Mouse (Mus musculus) thymus, postnatal 25 days (tissue): Measurements from ENCODE around the gene Ank2.

ENCODE experiments used
- DNase-seq: peaks from one replicate; pipeline ENCODE4 v3.0.0; 2022

The Ank2 gene

DNA sequence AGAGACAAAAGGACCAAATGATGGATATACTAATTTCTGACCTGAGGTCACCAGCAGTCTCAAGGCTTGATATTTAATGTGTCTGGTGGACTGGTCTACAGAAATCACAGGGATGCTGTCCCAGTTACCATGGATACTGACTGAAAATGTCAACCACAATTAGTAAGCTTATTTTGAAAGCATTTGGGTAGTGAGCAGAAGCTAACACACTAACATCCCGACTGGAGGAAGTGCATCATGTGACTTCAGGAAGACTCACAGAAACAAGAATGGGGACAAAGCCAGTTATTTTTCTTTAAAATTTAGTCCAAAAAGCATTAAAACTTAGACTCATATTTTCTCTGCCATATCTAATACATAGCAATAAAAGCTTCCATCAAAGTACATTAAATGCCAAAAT is 546.5 kb downstream of the Ank2 start:
- DNase-seq, result no peak

DNA sequence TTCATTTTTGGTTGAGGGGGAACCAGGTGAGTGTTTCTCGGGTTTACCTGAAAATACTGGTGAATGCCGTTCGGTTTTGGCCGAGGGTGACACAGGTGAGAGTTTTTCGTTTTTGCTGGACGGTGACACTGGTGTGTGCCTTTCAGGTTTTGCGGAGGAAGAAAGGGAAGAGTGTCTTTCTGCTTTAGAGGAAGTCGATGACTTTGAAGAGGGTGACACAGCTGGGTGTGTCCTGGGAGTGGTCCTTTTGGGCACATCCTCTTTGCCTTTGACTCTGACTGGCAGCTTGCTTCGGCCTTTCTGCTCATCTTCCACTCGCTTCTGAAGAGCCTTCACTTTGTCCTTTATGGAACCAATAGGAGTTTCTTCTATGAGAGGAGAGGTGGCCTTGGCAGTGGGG is 552.6 kb downstream of the Ank2 start:
- no peak for DNase-seq

DNA sequence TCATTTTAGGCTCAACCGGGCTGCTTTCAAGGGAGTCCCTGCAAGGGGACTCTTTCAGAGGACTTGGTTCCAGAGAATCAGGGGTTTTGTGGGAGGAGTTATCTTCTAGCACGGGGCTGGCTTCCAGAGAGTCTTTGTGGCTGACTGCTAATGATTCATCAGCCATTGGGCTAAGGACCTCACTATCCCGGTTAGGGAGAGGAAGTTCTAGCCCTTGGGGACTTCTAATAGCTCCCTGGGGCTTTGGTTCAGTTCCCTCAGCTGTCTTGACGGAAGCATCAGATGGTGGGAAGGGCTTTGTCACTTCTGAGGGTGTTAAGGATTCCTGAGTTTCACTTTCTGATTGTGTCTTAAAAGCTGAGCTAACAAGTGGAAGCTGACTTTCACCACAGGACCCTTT is 554.3 kb downstream of the Ank2 start:
- no peak for DNase-seq

DNA sequence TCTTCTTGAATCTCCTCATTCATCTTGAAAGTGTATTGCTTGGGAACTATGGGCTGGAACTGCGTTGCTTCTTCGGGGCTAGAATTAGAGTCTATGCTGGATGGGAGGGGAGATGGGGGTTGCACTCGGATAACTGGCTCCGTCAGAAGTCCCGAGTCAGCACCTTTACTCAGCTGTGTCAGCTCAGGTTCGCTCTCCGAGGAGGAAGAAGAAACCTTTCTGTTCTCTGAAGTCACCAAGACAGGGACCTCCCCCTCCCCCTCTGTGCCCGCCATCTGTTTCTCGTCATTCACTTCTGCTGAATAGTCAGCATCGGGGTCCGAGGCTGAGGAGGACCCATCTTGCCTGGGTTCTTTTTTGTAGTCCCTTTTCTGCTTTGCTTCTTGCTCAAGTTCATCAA is 555.1 kb downstream of the Ank2 start:
- no peak for DNase-seq

DNA sequence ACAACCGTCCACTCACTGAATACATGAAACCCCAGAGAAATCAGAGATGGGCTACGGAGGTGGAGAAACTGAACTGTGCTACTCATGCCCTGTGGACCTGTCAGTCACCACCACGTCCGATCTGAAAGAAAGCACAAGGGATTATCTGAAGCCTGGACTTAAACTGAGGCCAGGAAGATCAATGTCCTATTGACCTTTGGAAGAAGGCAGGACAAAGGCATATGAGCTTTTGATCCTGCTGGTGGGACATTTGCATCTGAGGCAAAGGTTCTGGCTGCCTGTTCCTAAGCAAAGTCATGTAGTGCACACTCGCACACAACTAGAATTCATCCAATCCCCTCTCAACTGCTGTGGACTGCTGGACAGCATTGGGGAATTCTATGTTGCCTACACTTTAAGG is 558.7 kb downstream of the Ank2 start:
- no peak for DNase-seq

DNA sequence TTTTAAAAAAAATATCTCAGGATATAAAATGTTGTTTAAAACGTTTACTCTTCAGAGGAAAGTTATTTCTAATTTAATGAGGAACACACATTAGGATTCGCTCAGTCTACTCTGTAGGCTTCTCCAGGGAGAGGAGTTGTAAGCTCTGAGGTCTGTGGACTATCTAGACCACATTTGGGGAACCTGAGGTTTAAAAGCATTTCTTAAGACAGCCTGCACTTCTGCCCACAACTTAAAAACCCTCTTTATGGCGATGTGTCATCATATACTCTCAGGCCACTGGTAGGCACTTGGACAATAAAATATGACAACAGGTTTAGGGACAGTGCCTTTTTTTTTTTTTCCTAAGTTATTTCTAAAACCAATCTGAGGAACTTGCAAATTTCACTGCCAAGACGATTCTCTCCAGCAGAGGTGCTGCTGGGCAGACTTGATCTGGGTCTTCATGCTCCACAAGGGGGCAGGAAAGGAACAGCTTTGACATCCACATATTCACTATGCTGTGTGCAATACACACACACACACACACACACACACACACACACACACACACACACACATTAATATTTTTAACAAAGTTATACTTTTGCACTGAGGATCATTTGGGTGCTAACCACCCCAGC is 567.2 kb downstream of the Ank2 start:
- no peak for DNase-seq

DNA sequence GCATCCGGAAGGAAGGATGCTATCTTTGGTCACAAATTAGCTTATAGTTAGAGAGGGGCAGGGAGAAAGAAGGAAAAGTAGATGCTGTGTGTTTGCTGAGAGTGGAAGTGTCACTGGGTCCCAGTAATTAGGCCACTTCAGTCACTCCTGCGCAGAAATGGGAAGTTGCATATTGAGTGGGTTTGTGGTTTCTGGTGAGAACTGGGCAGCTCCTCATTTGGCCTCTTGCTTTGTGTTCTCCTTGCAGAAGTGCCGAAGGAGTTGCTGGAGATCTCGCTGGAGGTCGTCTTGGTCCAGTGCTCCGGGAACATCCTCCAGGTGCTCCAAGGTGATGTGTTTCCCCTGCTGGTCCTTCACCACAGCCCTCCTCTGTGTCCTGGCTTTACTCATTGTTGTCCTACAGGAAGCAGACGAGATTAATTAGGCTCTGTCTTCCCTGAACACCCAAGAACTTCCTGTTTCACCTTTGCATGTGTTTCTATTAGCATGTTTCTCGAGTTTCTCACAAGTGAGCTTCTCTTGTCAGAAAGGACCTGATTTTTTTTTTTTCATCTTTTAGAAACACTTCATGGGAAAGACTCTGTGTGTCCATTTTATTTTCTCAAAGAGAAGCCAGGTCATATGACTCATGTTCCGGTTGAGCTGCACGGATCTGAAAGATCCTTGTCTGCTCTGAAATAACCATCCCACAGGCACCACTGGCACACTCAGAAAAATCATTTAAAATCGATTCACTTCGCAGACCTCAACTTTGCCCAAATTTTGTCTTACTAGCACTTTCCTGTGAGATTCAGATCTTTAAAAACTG is 575.4 kb downstream of the Ank2 start:
- no peak for DNase-seq

DNA sequence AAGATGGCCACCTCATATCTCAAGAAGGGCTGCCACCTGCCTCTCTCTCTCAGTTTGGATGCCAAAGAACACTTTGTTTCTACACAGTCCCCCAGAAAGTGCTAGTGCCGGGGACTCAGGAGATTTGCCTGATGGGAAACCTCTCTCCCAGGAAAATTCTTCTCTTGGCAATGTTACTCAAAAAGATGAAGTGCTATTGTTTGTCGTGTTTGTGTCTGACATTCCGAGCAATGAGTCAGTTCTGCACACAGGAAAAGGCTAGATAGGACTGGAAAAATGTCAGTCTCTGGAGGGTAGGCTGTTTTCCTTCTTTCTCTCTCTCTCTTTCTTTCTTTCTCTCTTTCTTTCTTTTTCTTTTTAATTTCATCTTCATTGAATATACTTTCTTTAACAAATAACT is 577.2 kb downstream of the Ank2 start:
- DNase-seq, result no peak

DNA sequence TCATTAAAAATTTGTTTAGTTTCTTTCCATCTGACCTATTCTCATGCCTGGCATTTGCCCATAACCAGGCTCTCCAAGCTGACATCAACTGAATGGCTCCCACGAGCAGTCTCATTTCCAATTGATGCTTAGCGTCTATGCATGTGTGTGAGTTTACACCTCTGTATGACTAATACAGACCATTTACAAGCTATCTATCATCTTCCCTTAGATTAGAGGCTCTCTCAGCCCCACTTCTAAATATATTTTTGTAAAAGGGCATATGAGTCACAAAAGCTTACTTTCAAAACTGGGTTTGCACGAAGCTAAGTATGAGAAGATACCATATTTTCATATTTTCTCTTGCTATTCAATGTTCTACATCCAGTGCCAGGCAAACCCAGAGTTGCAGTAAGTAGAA is 578.9 kb downstream of the Ank2 start:
- no peak for DNase-seq

DNA sequence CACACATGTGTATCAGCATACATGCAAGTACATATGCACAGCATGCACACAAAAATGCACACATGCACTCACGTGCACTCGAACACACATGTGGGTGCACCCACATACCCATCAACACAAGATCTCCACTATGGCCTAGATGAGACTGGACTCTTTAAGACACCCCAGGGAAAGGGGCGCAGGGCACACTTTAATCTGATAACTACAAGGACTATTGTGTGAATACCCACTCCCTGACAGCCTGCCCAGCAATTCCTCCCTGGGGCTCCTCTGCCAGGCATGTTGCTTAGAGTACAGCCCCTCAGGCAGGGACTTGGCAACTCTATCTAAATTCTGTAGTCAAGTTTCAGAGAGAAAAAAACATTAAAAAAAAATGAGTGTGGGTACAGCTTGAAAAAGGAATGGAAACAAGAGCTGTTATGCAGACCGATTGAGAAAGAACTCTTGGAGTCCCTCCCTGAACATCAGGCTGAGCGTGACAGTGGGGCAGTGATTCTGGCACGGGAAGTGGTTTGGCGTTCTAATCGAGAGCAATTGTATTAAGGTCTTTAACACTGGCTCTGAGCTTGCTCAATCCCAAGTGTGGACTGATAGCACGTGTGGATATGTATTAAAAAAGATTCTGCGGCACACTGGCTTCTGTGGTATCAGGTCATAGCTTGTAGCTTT is 580.2 kb downstream of the Ank2 start:
- DNase-seq, result no peak

DNA sequence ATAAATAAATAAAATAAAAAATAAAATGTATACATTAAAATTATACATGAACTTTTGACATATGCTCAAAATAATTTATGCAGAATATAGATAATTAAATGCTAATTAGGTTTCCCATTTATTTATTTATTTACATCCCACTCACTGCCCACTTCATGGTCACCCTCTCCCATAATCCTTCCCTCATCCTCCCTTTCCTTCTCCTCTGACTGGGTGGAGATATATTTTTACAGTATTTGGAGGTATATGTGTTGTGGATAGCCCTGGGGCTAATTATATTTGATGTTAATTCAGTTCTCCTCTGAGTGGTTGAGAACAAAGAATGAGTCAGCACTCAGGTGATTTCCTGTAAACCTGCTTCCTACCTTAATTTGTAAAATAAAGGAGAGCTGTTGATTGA is 582.8 kb downstream of the Ank2 start:
- DNase-seq, result no peak

DNA sequence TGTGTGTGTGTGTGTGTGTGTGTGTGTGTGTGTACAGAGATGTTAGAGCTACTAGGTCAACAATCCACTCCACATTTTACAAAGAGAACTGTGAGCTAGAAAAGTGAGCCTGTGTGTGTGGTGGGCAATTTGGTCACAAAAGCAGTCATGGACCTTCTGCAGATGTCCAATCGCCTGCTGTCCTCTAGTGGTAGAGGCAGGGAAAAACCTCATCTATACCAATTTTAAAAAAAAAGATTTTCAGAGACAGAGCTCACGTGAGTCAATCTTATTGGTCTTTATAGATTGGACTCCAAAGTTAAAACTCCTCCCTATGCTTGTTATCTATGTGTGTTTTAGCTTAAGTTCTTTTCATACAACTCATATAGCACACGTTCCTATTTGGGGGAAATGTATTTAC is 595.6 kb downstream of the Ank2 start:
- peak; percentile 30 for DNase-seq

DNA sequence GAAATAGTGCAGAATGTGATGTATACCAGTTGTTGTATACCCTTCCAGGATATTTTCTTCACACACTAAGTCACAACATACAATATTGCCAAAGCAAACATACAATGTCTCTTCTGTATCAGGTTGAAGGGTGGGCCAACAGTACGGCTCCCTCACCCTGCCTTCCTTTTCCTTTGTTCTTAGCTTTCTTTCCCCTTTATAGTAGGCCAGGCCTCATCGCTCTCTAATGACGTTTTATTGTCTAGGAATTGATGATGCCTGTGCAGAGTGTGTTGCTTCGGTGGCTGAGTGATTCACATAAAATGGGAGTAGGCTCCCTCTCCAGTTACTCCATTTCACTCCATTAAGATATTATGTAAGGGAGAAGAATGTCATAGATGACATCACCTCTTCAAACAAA is 612.5 kb downstream of the Ank2 start:
- DNase-seq, result no peak

DNA sequence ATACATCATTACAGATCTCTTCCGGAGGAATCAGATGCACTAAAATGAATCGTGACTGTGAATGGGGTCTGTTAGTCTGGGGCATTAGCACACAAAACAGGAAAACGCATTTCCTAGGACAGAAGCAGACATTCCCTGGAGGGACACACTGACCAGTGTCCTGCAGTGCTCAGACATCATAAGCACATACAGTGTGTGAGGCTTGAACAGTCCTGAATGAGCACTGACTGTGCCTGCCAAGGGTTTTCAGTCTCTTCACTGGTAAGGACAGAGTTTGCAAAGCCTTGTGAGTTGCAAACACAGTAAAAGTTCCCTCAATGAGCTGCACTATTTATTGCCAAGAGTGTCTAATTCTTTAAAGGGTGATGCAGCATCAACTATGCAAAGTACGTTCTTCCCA is 613.1 kb downstream of the Ank2 start:
- no peak for DNase-seq

DNA sequence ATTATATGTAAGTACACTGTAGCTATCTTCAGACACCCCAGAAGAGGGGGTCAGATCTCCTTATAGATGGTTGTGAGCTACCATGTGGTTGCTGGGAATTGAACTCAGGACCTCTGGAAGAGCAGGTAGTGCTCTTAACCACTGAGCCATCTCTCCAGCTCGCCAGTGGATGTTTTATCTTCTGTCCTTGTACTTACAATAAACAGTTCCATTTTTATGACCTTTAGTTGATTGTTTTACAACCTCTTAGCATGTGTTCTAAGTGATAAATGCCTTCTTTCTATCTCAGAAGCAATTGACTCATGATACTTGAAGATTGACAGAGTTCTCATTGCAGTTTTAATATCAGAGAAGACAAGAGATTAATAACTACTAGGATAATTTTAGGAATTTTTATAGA is 620.9 kb downstream of the Ank2 start:
- DNase-seq, result no peak
